Mouse (Mus musculus) bone marrow, adult 2 months (tissue): ENCODE measurements around the gene Nod2.

Experiments
- CTCF ChIP-seq: fragments of 200-500 bp; IDR thresholded peaks from 2 replicates; pipeline ENCODE4 v1.5.1; 2011; ENCODE audit warnings: low read length, control low read depth; ENCODE audit not compliant: control insufficient read depth, insufficient read depth
- POLR2A ChIP-seq: fragments of 200-500 bp; IDR thresholded peaks from 2 replicates; pipeline ENCODE4 v1.6.1; 2011; ENCODE audit warnings: low read depth, mild to moderate bottlenecking, control low read depth, low read length, borderline replicate concordance; ENCODE audit not compliant: control insufficient read depth

DNA sequence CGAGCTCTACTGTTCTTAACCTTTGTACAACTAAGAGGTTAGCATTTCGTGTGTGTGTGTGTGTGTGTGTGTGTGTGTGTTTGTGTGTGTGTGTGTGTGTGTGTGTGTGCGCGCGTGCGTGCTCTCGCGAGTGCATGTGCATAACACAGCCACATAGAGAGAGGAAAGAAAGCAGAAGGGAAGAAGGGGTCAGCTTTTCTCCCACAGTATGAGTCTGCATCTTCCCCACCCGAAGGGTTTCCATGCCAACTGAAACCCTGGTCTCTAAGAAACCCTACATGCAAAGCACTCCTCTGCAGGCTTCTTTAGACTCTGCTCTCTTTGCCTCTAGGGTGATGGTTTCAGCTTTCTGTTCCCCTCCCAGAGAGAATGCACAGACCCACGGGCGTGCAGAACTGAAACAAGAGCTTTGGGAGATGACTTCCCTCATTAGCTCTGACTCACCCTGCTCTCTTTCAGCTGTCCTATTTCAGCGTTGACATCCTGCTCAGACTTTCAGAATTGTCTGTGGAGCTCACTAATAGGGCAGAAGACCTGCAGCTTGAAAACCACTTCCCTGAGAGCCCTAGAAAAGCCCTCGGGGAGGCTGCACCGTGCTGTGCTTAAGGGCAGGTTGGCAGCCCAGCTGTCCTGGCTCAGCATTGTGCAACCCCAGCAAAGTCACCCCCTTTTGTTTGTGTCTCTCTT is 21.4 kb downstream of the Nod2 start:
- no peak for TF ChIP-seq CTCF
- no peak for TF ChIP-seq POLR2A
